Mouse (Mus musculus): Measurements from ENCODE around the gene Gm49405.

Gm49405 gene

DNA sequence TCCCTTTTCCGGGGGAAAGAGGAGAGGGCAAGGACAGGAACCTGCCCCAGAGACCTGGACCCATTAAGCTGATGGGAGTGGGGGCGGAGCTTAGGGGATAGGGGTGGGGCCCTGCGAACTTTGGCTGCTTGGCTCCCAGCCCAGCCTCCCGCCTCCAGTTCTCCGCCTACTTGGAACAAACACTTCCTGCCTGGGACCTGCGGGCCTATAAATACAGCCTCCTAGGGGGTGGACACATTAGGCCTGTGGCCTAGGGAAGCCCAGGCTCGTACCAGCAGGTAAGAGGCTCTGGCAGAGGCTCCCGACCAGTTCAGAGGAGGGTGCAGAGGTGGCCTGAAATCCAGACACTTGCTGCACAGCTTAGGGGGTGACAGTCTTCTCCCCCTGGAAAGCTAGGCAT is 14.1 kb upstream of the Gm49405 start, which contains the start of gene Acy3:
Acy3 (plus strand) TSS at position 237 of the 400 bp plus-strand sequence.
- DNase-seq (ENCODE audit: low read depth, low spot score): peak; percentile 31

GRCm38 (mm10) chr19:3988066-3988465 is 12.4 kb upstream of the Gm49405 start:
- no peak for DNase-seq (ENCODE audit: low read depth, low spot score)

- no peak for DNase-seq (ENCODE audit: low read depth, low spot score)
Measured at GRCm38 (mm10) chr19:3988750-3989149, 11.7 kb upstream of the Gm49405 start.

GRCm38 (mm10) chr19:3990804-3991203 is 9.6 kb upstream of the Gm49405 start:
- no peak for DNase-seq (ENCODE audit: low read depth, low spot score)

DNA sequence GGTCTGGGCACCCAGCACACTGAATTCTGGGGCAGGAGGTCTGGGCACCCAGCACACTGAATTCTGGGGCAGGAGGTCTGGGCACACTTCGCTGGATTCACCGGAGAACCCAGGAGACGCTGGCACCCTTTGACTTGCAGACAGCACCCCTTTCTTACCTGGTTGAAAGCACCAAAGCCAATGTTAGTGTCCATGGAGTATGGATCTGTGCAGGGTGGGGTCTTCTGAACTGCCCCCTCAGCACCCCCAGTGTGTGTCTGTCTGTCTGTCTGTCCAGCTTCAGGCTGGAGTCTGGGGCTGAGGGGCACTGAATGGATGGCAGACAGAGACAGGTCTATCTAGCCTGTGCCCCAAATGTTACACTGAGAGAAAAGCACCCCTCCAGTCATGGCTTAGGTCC is 8.9 kb upstream of the Gm49405 start:
- DNase-seq (ENCODE audit: low read depth, low spot score): no peak

DNA sequence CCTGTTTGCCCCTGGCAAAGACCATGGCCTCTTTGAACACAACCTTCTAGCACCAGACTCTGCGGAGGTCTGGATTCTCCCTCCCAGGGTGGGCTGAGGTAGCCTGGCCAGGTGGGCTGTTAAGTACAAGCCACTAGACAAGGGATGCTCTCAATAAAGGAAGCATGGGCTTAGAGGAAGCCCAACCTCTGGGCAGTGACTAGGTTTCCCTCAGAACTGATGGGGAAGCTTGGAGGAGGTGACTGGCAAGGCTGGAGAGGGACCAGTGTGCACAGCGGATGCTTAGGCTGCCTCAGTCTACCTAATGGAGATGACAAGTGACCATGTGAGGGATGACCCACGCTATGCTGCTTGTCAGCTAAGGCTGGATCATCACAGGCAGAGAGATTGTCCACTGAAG is 8.5 kb upstream of the Gm49405 start:
- DNase-seq (ENCODE audit: low read depth, low spot score): no peak

GRCm38 (mm10) chr19:3992416-3992815 is 8.0 kb upstream of the Gm49405 start, which contains the start of gene Tbx10:
Gene Tbx10 (plus strand): TSS chr19:3992752.
- DNase-seq (ENCODE audit: low read depth, low spot score): no peak

DNA sequence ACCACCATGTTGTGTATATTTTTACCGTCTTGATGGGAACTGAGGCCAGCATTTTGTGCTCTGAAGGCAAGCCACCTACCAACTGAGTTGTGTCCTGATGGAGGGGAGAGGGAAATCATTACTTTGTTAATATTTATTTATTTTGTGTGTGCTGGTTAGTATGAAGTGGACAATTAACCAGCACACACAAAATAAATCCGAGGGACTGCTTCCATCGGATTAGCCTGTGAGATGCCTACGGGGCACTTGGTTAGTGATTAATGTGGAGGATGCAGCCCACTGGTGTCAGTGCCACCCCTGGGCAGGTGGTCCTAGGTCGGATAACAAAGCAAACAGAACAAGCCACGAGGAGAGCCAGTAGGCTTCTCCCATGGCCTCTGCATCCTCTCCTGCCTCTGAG is 5.5 kb upstream of the Gm49405 start:
- no peak for DNase-seq (ENCODE audit: low read depth, low spot score)

DNA sequence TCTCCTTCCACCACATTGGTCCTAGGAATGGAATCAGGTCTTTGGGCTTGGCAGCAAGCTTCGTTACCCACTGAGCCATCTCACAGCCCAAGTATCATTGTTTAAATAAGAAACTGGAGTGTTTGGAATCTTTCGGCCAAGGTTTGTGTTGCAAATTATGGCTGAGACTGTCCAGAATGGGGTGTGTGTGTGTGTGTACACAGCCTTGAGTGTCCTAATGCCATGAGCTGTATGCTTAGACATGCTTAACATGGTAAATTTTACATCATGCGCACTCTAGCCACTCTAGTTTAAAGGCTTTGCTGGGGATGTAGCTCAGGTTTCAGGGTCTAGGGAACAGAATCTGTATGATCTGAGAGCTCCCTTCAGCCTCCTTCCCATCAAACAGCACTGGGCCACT is 4.9 kb upstream of the Gm49405 start:
- DNase-seq (ENCODE audit: low read depth, low spot score): no peak

DNA sequence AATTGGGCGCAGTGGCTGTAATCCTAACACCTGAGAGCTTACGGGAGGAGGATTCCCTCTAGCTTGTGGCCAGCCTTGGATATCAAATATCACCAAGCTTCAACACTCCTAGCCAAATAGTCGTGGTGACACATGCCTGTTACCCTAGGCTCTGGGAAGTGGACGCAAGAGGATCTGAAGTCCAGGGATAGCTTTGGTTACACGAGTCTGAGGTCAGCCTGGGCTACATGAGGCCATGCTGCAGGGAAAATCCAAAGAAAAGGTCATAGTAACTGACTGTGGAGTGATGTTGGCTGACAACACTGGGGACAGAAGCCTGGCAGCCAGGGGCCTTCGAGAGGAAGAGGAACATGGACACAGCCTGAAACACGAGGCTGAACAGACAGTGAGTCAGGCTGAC is 4.3 kb upstream of the Gm49405 start:
- no peak for DNase-seq (ENCODE audit: low read depth, low spot score)

DNA sequence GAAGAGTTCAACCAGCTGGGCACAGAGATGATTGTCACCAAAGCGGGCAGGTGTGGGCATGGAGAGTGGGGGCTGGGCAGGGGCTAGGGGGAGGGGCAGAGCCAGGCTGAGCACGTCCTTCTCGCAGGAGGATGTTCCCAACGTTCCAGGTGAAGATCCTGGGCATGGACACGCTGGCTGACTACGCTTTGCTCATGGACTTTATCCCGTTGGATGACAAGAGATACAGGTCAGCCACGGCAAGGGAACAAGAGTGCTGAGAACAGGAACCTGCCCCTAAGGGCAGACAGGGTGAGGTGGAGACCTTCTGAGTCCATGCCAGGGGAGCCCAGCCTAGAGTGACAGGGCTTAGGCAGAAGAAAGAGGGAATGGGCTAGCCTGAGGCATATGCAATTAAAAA is 3.7 kb upstream of the Gm49405 start:
- DNase-seq (ENCODE audit: low read depth, low spot score): no peak

- no peak for DNase-seq (ENCODE audit: low read depth, low spot score)
Measured at GRCm38 (mm10) chr19:3997231-3997630, 3.2 kb upstream of the Gm49405 start.

GRCm38 (mm10) chr19:3998335-3998734 is 2.1 kb upstream of the Gm49405 start:
- DNase-seq (ENCODE audit: low read depth, low spot score): no peak

GRCm38 (mm10) chr19:3999121-3999730 is 1.2 kb upstream of the Gm49405 start:
- DNase-seq (ENCODE audit: low read depth, low spot score): no peak

GRCm38 (mm10) chr19:4000949-4001525 is 611 bp downstream of the Gm49405 start:
- no peak for DNase-seq (ENCODE audit: low read depth, low spot score)

GRCm38 (mm10) chr19:4001752-4002151 is 1.3 kb downstream of the Gm49405 start:
- no peak for DNase-seq (ENCODE audit: low read depth, low spot score)

DNA sequence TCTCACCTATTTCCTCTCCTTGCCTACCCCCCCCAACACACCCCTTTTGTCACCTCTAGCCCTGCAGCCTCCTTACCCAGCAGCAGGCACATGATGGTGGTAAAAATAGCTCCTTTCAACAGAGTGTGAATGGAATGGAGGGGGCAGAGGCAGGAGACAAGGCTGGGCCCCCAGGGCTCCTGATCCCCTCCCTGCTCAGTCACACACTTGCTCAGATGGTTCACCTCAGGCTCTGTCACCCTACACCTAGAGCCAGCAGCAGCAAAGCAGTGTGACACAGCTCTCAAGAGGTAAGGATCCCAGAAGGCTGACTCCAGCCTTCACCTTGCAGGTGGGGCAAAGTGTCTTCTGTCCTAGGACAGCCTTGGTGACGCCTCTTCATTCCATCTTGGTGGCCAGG is 2.7 kb downstream of the Gm49405 start, which contains the start of gene Doc2g:
Doc2g (plus strand) TSS at position 202 of the 400 bp plus-strand sequence.
- no peak for DNase-seq (ENCODE audit: low read depth, low spot score)

DNA sequence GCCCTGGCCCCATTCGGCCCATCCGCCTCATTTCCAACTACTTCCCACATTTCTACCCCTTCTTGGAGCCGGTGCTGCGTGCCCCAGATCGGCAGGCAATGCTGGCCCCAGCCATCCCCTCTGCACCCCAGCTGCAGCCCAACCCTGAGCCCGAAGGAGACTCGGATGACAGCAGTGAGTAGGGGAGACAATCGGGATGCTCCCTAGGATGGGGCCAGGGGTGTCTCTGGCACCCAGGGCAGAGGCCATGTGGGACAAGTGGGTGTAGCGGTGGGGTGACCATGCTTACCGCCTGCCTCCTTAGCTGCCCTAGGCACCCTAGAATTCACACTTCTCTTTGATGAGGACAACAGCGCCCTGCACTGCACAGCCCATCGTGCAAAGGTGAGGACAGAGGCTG is 3.2 kb downstream of the Gm49405 start:
- no peak for DNase-seq (ENCODE audit: low read depth, low spot score)

DNA sequence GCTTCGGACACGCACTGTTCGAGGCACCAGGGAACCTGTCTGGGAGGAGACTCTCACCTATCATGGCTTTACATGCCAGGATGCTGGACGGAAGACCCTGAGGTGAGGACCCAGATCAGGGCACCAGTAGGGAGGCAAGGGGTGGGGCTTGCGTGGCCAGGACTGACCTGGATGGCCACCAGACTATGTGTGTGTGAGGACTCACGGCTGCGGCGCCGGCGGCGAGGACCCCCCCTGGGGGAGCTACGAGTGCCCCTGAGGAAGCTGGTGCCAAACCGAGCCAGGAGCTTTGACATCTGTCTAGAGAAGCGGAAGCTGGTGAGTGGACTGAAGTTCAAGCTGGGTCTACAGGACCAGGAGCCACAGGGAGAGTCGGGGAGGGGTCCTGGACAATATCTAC is 3.9 kb downstream of the Gm49405 start:
- no peak for DNase-seq (ENCODE audit: low read depth, low spot score)

DNA sequence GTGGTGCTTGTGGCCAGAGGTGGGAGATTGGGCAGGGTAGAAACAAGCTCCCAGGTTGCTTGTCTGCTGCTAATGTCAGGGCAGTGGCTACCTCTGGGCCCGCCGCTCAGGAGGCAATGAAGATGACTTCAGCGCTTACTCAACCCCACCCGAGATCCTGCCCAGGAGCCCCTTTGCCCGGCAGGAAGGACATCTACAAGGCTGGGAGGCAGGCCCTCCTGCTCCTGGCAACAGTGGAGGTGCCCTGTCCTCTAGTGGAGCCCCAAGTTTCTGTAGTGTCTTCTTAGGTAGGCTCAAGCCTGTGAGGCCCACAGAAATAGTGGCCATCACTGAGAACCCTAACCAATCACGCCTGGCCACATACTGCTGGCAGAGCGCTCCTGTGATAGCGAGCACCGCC is 4.7 kb downstream of the Gm49405 start:
- no peak for DNase-seq (ENCODE audit: low read depth, low spot score)

GRCm38 (mm10) chr19:4005971-4006370 is 5.5 kb downstream of the Gm49405 start:
- DNase-seq (ENCODE audit: low read depth, low spot score): no peak

GRCm38 (mm10) chr19:4011086-4011485 is 10.7 kb downstream of the Gm49405 start:
- DNase-seq (ENCODE audit: low read depth, low spot score): no peak

DNA sequence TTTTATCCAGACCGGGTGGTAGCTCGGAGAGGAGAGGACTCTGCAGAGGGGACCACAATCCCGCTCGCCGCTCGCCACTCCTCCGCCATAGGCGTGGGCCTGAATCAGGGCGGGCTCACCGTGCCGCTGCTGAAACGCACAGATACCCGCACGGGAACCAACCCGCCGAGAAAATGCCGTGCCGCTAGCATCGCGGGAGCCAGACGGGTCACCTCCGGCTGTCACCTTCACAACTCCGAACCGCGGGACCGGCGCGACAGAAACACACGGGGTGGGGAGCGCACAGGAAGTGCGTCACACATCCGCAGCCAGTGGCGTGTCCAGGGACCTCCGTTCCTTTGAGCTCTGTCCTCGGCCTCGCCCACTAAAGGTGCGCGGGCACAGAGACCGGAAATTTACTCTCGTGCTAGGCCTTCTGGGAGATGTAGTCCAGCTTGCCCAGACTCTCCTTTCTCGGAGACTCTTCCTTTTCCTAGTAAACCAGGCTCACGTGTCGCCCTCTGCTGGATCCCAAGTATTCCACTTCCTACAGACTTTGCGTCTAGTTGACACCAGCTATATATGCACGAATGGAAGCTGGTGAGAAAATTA is 12.1 kb downstream of the Gm49405 start, which contains the start of gene Ndufv1:
Ndufv1 (minus strand) TSS at position 375 of the 591 bp plus-strand sequence.
- peak; percentile 97 for DNase-seq (ENCODE audit: low read depth, low spot score)

Data from CD4-positive, CD25-positive, alpha-beta regulatory T cell, adult 2 months (primary cell).